Mouse (Mus musculus): ENCODE measurements around the gene Nolc1.

Gene Nolc1

DNA sequence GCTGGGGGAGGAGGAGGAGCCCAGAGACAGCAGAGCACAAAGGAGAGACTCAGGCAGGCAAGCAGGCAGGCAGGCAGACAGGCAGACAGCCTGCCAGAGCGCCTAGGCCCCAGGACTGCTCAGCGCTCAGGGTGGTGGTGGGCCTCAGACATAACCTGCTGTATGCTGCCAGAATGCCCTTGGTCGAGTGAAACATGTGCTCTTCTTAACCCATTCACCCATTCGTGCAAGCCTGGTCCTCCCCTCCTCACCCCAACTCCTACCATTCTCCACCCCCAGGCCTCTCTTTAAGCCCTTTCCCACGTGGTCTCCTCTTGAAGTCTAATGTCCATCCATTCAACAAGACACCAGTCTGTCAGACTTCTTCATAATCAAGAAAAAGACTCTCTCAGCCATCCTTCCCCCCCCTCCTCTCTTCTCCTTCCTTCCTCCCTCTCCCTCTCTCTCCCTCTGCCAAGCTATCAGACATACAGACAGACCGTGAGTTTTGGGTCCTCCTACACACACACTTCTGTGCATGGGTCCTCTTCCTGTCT lies 33.1 kb upstream of the Nolc1 start:
- DNase-seq (ENCODE audit: low spot score): no peak

DNA sequence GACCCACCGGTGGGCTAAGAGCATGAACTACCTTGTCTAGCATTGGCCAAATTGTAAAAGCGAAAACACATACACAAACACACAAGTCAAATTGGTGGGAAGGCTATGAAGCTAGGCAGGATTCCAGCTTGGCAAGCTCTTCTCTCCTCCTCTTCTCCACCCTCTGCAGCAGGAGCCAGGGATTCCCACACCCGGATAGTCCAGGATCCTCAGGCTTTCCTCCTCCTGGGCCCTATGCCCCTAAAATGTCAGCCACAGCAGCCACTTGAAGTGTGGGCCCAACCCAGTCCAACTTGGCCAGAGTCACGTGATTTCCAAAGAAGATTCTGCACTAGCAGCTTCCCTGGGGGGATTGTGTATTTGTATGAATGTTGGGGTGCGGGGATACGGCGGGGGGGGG lies 32.3 kb upstream of the Nolc1 start:
- DNase-seq (ENCODE audit: low spot score): no peak

DNA sequence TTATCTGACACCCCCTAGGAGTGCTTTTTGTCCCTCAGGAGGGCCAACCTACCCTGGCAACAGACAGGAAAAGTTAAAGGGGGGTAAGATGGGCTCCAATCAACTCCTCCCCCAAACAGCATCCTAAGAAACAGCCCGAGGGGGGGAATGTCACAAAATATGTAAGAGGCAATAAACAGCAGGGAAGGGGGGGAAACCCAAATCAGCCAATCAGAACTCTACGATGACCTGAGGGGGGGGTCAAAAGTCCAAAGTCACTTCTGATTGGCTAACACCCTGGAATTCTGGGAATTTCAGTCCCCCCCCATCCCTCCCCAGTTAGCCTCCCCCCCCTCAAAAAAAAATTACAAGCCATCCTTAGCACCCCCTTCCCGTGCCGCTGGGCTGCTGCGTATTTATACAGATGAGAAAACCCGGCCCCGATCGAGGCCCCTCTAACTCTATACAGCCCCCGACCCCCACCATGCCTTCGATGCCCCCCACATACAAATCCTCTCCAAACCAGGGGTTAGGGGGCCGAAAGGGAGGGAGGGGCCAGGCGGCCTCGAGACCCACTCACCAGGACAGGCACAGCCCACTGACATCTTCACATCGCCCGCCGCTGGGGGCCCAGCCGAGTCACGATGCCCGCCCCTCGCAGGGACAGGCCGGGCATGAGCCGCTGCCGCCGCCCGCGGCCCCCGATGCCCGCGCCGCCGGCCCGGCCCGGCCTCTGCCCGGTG lies 31.2 kb upstream of the Nolc1 start, which contains the start of gene Pprc1:
Gene Pprc1, plus strand, starts transcription at position 616 of the 722 bp plus-strand sequence.
- no peak for DNase-seq (ENCODE audit: low spot score)

DNA sequence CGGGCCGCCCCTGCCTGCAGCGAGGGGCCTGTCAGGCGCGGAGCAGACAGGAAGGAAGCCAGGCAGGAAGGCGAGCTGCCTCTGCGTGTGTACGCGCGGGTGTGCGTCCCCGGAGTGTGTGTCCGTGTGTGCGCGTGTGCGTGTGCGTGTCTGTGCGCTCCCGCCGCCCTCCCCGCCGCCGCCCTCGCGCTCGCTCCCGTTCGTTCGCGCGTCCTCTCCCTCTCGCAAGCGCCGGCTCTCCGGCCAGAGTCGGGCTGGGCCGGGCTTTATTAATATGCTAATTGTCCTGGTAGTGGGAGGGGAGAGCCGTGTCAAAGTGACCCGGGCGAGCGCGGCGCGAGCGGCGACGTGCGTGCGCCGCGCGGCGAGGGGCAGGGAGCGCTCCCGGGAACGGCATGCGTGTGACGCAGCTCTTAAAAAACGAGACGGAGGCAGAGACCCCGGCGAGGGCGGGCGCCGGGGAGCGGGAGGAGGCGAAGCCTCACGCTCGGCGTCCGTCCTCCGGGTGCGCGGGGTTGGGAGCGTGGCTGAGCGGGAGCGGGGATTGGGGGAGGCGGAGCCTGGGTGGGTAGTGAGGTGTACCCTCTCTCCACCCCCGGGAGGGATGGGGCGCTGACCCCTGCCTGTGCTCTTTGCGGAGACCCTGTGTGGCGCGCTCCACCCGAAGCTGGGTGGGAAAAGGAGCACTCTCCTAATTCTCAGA lies 30.5 kb upstream of the Nolc1 start, which contains the start of gene Ldb1:
Gene Ldb1, minus strand, starts transcription at position 222 of the 703 bp plus-strand sequence.
- peak; percentile 88 for DNase-seq (ENCODE audit: low spot score)

DNA sequence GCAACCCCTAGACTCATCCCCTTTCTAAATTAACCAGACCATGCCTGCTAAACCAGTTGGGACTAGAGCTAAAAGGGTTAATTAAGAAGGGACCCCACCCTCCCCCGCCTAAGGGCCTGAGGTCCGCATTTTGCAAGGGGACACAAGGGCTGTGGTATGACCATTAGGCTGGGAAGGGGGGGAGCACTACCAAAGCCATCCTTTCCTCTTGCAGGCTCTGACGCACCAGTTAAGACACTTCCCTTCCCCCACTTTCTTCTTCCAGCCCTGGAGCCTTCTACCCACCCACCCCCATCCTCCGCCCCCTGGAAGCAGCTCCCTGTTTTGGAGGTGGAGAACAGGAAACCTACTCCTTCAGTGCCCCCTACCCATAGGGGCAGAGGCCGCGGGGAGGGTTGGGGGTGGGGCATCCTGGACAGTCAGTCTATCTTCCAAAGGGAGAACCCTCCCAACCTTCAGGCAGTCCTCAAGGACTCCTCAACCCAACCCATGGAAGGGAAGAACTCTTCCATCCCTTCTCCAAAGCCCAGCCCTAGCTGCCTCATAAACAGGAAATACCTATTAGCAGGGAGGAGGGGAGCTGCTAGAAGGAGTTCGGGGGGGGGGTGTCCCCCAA lies 29.9 kb upstream of the Nolc1 start:
- peak; percentile 45 for DNase-seq (ENCODE audit: low spot score)

DNA sequence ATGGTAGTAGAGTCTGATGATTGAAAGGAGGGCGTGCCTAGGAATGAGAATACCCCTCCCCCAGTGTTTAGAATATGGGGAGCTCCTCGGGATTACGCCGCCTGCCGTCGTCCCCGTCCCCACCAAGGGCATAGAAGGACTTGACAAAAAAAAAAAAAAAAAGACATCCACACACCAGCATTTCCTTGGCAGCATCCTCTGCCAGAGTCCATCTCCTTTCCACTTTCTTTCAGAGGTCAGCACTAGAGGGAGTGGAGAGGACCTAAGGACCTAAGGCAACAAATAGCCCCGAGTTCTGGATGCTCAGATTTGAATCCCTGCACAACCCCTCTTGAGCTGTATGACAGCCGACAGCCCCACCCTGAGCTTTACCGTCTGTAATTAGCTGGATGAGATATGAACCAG lies 29.0 kb upstream of the Nolc1 start:
- no peak for DNase-seq (ENCODE audit: low spot score)

DNA sequence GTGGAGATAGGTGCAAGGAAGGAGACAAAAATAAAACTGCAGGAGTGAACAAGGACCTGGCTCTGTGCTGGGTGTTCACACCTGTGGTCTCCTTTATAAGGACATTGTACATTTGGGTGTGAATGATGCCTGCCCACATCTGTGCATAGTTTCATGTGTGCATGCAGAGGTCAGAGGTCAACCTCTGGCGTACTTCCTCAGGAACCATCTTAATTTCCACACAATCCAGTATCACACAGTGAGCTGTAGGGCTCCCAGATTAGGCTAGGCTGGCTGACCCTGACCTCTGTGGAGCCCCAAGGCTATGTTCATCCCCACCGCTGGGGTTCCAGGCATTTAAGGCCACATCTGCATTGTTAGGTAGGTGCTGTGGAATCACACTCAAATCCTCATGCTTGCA lies 28.2 kb upstream of the Nolc1 start:
- no peak for DNase-seq (ENCODE audit: low spot score)

DNA sequence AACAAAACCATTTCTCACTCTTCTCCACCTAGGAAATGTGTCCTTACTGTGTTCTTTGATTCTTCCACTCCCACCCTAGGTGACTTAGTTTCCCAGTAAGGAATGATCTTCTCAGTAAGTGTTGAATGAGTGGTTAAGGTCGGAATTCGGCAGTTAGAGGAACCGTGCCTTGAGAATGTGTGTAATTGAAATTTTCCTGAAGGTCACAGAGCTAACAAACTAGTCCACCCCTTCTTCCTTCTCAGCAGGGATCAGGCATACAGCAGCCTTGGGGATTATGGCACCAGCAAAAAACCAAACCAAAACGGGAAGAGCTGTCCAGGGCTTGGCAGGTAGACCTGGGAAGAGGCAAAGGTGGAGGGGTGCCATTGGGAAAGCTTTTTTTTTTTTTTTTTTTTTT lies 26.5 kb upstream of the Nolc1 start:
- no peak for DNase-seq (ENCODE audit: low spot score)

DNA sequence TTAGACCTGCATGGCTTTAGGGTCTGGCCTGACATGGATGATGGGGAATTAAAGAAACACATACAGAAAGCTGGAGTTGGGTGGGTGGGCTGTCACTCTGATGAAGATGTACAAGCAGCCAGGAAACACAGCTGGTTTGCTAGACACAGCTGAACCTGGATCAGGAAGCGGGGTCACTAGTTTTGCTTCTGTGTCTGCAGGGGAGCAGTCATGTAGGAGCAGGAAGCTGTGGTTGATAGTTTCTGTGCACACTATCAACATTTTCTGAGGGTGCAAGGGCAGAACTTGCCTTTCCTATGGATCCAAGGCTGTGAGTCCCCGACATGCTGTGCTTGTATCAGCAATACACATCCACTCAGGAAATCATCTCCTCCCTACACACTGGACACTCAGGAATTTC lies 25.2 kb upstream of the Nolc1 start:
- DNase-seq (ENCODE audit: low spot score): no peak

DNA sequence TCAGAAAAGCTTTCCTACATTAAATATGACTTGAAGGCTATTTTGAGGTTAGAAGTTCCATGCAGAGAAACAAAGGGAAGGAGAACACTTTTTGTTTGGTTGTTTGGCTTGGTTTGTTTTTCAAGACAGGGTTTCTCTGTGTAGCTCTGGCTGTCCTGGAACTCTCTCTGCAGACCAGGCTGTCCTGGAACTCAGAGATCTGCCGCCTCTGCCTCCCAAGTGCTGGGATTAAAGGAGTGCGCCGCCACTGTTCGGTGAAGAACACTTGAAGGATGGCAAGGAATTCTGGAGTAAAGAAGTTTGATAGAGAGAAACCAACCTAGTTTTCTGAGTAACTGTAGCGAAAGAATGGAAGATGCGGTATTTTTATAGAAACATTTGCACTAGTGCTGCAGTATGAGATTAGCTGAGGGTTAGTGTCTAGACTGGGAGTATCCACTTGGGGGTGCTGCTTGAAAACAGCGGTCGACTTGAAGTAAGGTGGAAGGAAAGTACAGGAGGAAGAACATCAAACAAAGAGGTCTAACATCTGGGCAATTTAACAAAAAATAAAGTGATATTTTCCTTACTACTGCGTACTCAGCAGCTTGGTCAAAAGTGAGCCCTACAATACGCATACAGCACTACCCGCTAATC lies 19.8 kb upstream of the Nolc1 start:
- no peak for DNase-seq (ENCODE audit: low spot score)

DNA sequence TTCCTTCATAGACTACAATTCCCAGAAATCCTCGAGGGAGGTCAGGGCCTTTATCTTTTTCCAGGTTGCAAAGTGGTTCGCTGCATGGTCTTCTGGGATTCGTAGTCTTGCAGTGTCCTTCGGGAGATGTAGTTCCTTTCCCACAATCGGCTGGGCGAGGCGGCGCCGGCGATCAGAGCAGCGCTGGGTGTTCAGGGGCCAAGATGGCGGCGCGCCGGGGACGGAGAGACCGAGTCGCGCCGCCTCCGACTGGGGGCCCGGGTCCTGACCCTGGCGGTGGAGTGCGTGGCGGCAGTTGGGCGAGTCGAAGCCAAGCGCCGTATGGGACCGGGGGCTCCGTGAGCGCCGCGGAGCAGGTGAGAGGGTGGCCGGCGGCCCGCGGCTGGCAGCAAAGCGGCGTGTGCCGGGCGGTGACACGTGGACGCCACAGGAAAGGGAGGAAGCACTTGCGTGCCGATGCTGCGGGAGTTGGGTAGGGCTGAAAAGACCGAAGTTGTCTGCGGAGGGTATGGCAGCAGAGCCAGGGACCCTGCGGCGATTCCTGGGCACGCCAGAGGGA lies 19.2 kb upstream of the Nolc1 start:
- peak; percentile 89 for DNase-seq (ENCODE audit: low spot score)

DNA sequence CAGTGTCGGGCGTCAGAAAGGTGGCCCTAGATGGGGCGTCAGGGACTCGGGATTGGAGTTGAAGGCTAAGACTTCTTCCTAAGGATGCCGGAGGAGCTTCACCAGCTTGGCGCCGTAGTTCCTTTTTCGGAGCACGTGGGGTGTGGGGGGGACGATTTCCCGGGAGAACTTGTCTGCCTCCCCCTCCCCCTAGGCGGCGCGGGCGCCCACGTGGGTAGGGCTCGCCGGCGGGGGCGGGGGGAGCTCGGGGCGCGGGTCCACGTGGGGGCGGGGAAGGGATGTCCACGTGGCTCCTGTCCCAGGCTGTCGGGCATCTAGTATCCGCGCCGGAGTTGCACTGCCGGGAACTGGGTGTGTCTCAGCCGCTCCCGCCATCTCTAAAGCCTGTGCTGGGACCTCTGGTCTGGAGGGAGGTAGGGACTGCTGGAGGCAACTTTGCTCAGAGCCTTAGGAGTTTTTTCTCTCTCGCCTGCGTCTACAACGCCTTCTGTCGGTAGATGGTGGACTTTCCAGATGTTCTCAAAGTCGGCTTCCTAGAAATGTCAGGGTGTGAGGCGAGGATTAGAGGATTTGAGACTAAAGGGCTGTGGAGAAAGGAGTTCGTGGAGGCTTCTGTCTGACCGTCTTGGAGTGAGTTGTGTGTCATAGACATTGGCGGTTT lies 18.6 kb upstream of the Nolc1 start:
- DNase-seq (ENCODE audit: low spot score): peak; percentile 85

DNA sequence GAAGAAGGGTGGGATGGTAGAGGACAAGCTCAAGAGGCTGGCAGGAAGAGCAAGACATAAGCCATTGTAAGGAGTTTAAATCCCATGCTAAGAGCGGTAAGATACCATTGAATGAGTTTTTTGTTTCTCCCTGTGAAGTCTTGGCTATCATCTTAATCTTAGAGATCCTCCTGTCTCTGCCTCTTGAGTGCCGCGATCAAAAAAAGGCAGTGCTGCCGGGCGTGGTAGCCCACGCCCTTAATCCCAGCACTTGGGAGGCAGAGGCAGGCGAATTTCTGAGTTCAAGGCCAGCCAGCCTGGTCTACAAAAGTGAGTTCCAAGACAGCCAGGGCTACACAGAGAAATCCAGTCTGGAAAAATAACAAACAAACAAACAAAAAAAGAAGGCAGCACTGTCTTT lies 17.2 kb upstream of the Nolc1 start:
- no peak for DNase-seq (ENCODE audit: low spot score)

DNA sequence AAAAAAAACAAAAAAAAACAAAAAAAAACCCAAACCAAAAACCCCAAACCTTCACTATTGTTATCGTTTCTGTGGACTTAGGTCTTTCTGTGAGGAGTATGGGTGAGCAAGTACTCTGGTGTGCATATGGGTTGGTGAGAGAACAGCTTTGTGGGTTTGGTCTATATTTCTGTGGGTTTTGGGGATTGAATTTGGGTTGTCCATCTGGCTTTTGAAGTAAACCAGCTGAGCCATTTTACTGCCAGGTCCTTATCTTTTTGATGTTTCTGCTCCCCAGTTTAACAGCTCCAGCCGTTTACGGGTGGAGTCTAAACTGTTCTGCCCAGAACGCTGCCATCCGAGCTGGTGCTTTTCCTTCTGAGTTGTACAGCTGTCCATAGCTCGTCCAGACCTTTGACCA lies 14.8 kb upstream of the Nolc1 start:
- no peak for DNase-seq (ENCODE audit: low spot score)

DNA sequence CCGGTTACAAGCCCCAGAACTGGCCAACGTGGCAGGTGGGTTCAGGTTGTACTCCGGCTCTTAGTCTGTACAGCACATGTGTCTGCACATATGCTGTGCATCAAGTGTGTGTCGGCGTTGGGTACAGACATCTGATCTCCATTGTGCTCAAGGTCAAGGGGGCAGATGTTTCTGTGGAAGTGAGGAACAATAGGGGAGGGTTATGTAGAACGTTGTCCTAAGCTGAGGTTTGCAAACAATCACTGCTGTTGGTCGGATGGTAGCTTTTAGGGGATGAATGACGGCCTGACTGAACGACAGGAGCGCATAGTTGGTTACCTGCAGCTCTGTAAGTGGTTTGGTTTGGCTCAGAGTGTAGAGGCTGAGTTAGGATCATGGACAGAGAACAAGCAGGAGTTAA lies 7.6 kb upstream of the Nolc1 start:
- no peak for DNase-seq (ENCODE audit: low spot score)

DNA sequence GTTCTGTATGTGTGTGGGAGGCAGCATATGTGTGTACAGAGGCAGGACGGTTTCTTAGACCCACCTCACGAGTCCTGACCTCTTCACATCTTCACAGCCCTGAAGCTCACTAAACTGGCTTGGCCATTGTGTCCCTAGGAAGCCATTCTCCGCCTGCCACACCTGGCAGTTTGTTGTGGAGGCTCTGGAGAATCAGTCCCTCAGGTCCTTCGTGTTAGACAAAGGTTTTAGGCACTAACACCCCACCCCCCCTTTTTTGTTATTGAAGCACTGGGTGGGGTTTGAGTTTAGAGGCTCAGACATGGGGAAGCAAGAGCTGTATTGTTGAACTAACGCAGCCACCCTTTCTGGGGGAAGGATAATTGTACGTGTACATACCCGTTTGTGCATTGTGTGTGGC lies 2.4 kb upstream of the Nolc1 start:
- no peak for DNase-seq (ENCODE audit: low spot score)

DNA sequence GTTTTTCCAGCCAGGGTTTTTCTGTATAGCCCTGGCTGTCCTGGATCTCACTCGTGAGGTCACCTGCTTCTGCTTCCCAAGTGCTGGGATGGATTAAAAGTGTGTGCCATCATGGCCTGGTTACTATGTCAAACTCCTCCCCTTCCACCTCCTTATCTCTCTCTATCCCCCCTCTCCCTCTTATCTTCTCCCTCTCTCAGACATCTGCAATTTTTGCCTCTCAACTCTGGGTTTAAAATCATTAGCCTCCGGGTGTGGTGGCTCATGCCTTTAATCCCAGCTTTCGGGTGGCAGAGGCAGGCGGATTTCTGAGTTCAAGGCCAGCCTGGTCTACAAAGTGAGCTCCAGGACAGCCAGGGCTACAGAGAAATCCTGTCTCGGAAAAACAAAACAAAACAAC lies 1.4 kb upstream of the Nolc1 start:
- no peak for DNase-seq (ENCODE audit: low spot score)

DNA sequence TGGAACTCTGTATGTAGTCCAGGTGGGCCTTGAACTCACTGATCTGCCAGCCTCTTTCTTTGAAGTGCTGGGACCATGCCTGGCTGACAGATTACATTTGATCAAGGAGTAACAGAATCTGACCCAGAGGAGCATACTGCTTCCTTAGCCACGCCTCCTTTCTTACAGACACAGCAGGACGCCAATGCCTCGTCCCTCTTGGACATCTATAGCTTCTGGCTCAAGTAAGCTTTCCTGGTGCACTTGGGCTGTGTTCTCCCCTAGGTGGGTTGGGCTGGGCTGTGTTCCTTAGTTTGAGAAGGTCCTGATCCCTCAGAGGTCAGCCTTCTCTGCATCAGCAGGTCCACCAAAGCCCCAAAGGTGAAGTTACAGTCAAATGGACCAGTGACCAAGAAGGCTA lies 2.9 kb downstream of the Nolc1 start:
- no peak for DNase-seq (ENCODE audit: low spot score)

DNA sequence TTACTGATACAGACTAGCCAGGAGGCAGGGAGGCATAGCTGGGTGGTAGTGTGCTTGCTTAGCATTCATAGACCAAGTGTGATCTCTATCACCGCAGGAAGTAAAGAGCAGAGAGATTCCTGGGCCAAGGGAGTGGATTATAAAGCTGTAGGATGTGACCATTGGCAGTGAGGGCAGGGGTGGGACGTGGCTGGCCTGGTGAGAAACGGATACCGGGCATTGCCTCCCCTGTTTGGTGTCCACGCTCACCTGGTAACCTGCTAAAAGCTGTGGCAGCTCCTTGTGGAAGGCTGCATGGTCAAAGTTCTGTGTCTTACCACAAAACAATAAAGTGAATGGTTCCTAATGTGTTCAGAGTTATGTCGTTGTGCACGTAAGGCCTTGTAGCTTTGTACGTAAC lies 9.5 kb downstream of the Nolc1 start:
- no peak for DNase-seq (ENCODE audit: low spot score)

DNA sequence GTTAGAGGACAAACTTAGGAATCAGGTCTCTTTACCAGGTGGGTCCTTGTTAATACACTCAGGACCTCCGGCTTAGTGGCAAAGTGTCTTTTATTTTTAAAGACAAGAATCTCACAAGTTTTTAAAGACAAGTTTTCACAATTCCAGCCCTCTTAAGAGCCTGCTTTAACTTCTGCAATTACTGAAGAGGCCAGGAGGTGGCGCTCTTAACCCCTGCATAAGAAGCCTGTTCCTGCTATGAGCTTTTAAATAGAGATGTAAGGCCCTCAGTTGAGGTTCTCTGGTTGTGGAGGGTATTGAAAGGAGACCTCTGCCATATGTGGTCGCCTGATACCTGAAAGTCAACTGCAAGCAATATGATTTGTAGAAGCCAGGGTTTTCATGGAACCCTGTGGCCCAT lies 10.7 kb downstream of the Nolc1 start:
- peak; percentile 31 for DNase-seq (ENCODE audit: low spot score)

DNA sequence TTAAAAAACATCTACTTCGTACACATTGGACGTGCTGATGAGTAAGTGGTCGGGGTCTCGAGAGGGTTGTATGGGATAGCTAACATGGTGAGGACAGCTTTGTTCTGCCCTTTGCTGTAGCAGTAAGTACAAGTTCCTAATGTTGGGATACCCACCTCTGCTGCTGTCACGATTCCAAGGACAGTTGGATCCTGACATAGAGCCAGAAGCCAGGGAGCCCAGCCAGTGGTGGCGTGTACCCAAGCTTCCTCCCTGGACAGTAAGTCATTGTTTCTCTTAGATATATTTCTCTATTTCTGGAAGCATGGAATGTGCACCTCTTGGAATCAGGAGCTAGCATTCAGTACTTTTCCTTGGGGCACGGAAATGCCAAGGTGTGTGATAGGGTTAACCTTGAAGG lies 12.2 kb downstream of the Nolc1 start:
- no peak for DNase-seq (ENCODE audit: low spot score)

DNA sequence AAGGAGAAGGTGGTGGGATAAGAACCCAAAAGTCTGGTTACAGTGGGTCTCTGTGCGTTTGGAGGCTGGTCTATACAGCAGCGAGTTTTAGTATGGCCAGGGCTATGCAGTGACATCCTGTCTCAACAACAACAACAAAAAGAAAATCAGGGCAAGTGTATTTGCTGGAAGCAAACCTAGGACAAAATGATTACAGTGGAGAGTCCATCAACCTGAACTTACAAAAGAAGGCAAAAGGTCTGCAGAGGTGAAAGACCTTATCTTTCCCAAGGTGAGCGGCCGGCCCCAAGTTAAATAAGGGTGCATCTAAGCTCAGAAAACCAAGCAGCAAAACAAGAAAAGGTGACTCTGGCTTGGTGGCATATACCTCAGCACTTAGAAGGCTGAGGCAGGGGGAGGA lies 16.0 kb downstream of the Nolc1 start:
- DNase-seq (ENCODE audit: low spot score): no peak

Data from ovary, postnatal 36 days (tissue).